Mouse (Mus musculus) embryonic facial prominence, embryonic 12.5 days (tissue): Measurements from ENCODE around the gene Fam47e. TPM values are rescaled to one million over a fixed set of nuclear protein-coding genes. Genes with fewer than 3 reads are reported as not detected.

ENCODE experiments used
- ATAC-seq: fragments of 200-750 bp; cut with Nextera tagmentation; 2 replicates; pipeline ENCODE4 v1.8.0; 2017; ENCODE audit not compliant: insufficient number of reproducible peaks, insufficient read depth, low FRiP score, low TSS enrichment
- H3K27ac ChIP-seq: fragments of 300-500 bp; sonication (generic); 2 replicates; pipeline ENCODE4 v1.5.1; 2016; ENCODE audit warnings: mild to moderate bottlenecking
- H3K27me3 ChIP-seq: fragments of 300-500 bp; sonication (generic); 2 replicates; pipeline ENCODE4 v1.6.1; 2016; ENCODE audit warnings: mild to moderate bottlenecking, moderate library complexity
- H3K36me3 ChIP-seq: fragments of 300-500 bp; sonication (generic); 2 replicates; pipeline ENCODE4 v1.6.1; 2016; ENCODE audit warnings: mild to moderate bottlenecking
- H3K4me1 ChIP-seq: fragments of 300-500 bp; sonication (generic); 2 replicates; pipeline ENCODE4 v1.6.1; 2016
- H3K4me2 ChIP-seq: fragments of 300-500 bp; sonication (generic); replicated peaks from 2 replicates; pipeline ENCODE4 v1.6.1; 2016; ENCODE audit warnings: mild to moderate bottlenecking, moderate library complexity
- H3K4me3 ChIP-seq: fragments of 300-500 bp; sonication (generic); 2 replicates; pipeline ENCODE4 v1.5.1; 2016; ENCODE audit warnings: mild to moderate bottlenecking
- H3K9ac ChIP-seq: fragments of 300-500 bp; sonication (generic); 2 replicates; pipeline ENCODE4 v1.6.1; 2016; ENCODE audit warnings: mild to moderate bottlenecking, moderate library complexity
- H3K9me3 ChIP-seq: fragments of 300-500 bp; sonication (generic); 2 replicates; pipeline ENCODE4 v1.6.1; 2016; ENCODE audit warnings: mild to moderate bottlenecking, moderate library complexity
- WGBS: fragments of 180-500 bp; shearing (Covaris S2); methylation state at CpG from one replicate; pipeline ENCODE4 v1.1.7; 2016; 5-methylcytosine and 5-hydroxymethylcytosine counted together
- polyA plus RNA-seq: library from polyadenylated mRNA; unstranded; fragments of >200 nt; fragmentation: Nextera tagmentation; extraction: Ambion mirVana; gene quantifications from 2 replicates; pipeline ENCODE4 v1.2.1, GENCODE M21; 2016

Gene Fam47e
- polyA plus RNA-seq, 1 experiment from 2014 or later: not detected

- no peaks in the 10 kb centered on the region for H3K27me3 ChIP-seq
- no peaks in the 10 kb centered on the region for H3K9me3 ChIP-seq
- H3K4me2 ChIP-seq: no peak overlapping the region
- no peak overlapping the region for H3K4me3 ChIP-seq
- no peaks in the 10 kb centered on the region for H3K36me3 ChIP-seq
- ATAC-seq: no peak
- H3K4me1 ChIP-seq: no peaks in the 10 kb centered on the region
- 77% methylated on average over 4 of the region's 4 CpGs for WGBS
- H3K27ac ChIP-seq: no peak overlapping the region
- H3K9ac ChIP-seq: no peak overlapping the region
Observed at GRCm38 (mm10) chr5:92554443-92554842, 426 bp upstream of the Fam47e start.

- H3K36me3 ChIP-seq: no peaks in the 10 kb centered on the region
- no peaks in the 10 kb centered on the region for H3K27me3 ChIP-seq
- no peaks in the 10 kb centered on the region for H3K9me3 ChIP-seq
- no peak overlapping the region for H3K9ac ChIP-seq
- ATAC-seq: no peak
- no peaks in the 10 kb centered on the region for H3K4me1 ChIP-seq
- H3K4me3 ChIP-seq: no peak overlapping the region
- 100% methylated on average over 1 of the region's 1 CpGs for WGBS
- H3K4me2 ChIP-seq: no peak overlapping the region
- no peak overlapping the region for H3K27ac ChIP-seq
Observed at GRCm38 (mm10) chr5:92555905-92556304, 1.0 kb downstream of the Fam47e start.

DNA sequence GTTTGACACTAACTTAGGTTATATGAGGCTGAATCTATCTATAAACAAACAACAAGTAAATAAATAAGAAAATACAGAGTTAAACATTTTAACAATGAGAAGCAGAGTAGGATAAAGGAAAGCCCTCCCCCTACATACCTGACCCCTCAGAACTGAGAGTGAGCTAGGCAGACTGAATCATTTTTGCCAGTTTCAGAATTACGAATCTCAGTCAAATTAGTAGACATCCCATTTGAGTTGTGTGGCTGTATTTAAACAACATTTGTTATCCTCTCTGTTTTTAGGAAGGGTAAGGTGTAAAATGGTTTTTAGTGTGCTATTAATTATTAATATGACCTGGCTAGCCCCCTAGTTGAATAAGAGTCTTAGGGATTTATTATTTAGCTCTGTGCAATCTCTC, 2.6 kb downstream of the Fam47e start:
- Histone ChIP-seq H3K27me3 (no peaks in the 10 kb centered on the region), H3K9ac (no peak overlapping the region), H3K4me2 (no peak overlapping the region), H3K9me3 (no peaks in the 10 kb centered on the region), H3K4me1 (0 out of 2 replicates have a peak, but pooled peaks cover 2% of the 10 kb centered on the region), H3K4me3 (no peak overlapping the region), H3K27ac (no peak overlapping the region), H3K36me3 (no peaks in the 10 kb centered on the region)
- 74% methylated on average over 1 of the region's 1 CpGs for WGBS
- no peak for ATAC-seq

DNA sequence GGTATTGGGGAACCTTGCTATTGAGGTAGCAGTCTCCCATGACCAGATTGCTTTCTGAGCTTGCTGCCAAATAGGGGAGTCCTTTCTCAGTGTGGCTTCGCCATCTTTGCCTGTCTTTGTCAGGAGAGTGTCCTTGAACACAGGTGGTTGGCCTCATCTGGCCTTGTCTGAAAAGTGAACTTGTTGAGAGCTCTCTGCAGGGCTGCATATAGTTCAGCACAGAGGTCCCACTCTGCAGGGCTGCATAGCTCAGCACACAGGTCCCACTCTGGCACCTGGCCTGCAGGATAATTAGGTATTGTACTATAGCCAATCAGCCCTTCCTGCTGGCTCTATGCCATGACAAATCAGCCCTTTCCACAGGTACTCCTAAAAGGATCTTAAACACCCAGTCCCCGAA, 5.3 kb downstream of the Fam47e start:
- Histone ChIP-seq H3K27me3 (no peaks in the 10 kb centered on the region), H3K36me3 (no peaks in the 10 kb centered on the region), H3K9me3 (no peaks in the 10 kb centered on the region), H3K9ac (no peak overlapping the region), H3K27ac (no peak overlapping the region), H3K4me2 (no peak overlapping the region), H3K4me1 (0 out of 2 replicates have a peak, but pooled peaks cover 7% of the 10 kb centered on the region), H3K4me3 (no peak overlapping the region)
- 68% methylated on average over 2 of the region's 2 CpGs for WGBS
- no peak for ATAC-seq

DNA sequence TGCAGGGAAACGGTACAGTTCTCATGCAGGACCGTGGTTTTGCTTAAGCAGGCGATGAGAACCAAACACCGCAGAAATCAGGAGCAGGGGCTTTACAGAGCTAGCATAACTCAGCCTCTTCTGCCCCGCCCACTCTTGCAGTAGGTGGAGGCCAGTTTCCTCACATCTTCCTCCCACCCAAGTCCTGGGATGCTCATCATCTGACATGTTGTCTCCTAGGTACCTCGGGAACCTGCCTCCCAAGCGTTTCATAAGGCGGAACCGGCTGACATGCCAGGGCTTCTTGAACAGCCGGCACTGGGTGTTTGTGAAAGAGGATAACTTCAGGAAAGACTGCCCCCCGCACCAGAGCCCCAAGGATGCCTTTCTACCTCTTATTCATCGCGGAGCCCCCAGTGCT, 7.1 kb downstream of the Fam47e start:
- ATAC-seq: no peak
- no peaks in the 10 kb centered on the region for H3K9me3 ChIP-seq
- no peak overlapping the region for H3K27ac ChIP-seq
- H3K36me3 ChIP-seq: no peaks in the 10 kb centered on the region
- H3K27me3 ChIP-seq: no peaks in the 10 kb centered on the region
- no peak overlapping the region for H3K4me3 ChIP-seq
- no peak overlapping the region for H3K9ac ChIP-seq
- H3K4me2 ChIP-seq: no peak overlapping the region
- 74% methylated on average over 13 of the region's 13 CpGs for WGBS
- 0 out of 2 replicates have a peak, but pooled peaks cover 7% of the 10 kb centered on the region for H3K4me1 ChIP-seq

DNA sequence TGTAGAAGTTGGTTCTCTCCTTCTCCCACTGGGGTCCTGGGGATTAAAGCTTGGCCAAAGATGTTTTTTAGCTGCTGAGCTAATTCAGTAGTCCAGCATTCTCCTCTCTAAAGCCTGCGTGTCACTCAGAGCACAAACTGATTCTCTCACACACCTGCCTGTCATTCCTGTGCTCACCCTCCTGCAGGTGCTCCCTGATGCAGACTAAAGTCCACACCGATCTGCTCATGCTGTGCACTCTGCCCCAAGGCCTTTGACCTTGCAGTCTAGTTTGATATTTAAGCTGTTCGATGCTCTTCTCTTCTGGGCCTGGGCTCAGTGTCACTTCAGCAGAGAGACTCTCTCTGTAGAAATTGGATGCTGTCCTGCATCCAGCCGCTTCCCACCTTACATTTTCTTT, 16.4 kb downstream of the Fam47e start:
- WGBS: 79% methylated on average over 4 of the region's 4 CpGs
- no peaks in the 10 kb centered on the region for H3K9me3 ChIP-seq
- H3K9ac ChIP-seq: no peak overlapping the region
- H3K36me3 ChIP-seq: no peaks in the 10 kb centered on the region
- no peak overlapping the region for H3K4me2 ChIP-seq
- H3K27me3 ChIP-seq: no peaks in the 10 kb centered on the region
- H3K4me3 ChIP-seq: no peak overlapping the region
- no peak for ATAC-seq
- no peak overlapping the region for H3K27ac ChIP-seq
- no peaks in the 10 kb centered on the region for H3K4me1 ChIP-seq

GRCm38 (mm10) chr5:92579559-92579958, 24.7 kb downstream of the Fam47e start:
- no peaks in the 10 kb centered on the region for H3K36me3 ChIP-seq
- H3K4me3 ChIP-seq: no peak overlapping the region
- no peaks in the 10 kb centered on the region for H3K9me3 ChIP-seq
- H3K4me2 ChIP-seq: no peak overlapping the region
- no peak overlapping the region for H3K9ac ChIP-seq
- no peak for ATAC-seq
- H3K27me3 ChIP-seq: no peaks in the 10 kb centered on the region
- H3K4me1 ChIP-seq: no peaks in the 10 kb centered on the region
- WGBS: 90% methylated on average over 14 of the region's 14 CpGs
- H3K27ac ChIP-seq: no peak overlapping the region

GRCm38 (mm10) chr5:92585932-92586331, 31.1 kb downstream of the Fam47e start:
- 51% methylated on average over 10 of the region's 10 CpGs for WGBS
- no peaks in the 10 kb centered on the region for H3K36me3 ChIP-seq
- no peaks in the 10 kb centered on the region for H3K4me1 ChIP-seq
- no peak for ATAC-seq
- H3K9ac ChIP-seq: no peak overlapping the region
- H3K9me3 ChIP-seq: no peaks in the 10 kb centered on the region
- H3K4me3 ChIP-seq: no peak overlapping the region
- no peak overlapping the region for H3K4me2 ChIP-seq
- no peak overlapping the region for H3K27ac ChIP-seq
- no peaks in the 10 kb centered on the region for H3K27me3 ChIP-seq

DNA sequence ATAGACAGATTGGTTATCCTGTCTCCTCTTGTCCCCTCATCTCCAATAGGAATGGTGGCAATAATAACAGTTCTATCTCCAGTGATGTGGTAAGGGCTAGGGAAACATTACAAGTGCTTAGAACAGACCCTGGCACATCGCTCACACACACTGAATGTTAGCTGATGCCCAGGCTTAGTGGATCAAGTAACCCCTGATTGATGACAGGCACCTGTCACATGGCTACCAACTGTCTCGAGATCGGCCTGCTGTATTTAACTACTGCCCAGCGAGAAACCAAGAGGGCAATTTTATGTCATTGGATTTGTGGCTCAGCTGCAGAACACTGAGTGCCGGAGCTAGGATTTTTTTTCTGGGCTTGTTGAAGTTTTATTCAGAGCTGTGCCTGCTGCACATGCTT, 40.2 kb downstream of the Fam47e start:
- no peak overlapping the region for H3K27ac ChIP-seq
- no peaks in the 10 kb centered on the region for H3K9me3 ChIP-seq
- no peaks in the 10 kb centered on the region for H3K4me1 ChIP-seq
- H3K36me3 ChIP-seq: no peaks in the 10 kb centered on the region
- WGBS: 83% methylated on average over 5 of the region's 5 CpGs
- H3K27me3 ChIP-seq: no peaks in the 10 kb centered on the region
- no peak for ATAC-seq
- no peak overlapping the region for H3K4me2 ChIP-seq
- no peak overlapping the region for H3K9ac ChIP-seq
- no peak overlapping the region for H3K4me3 ChIP-seq

GRCm38 (mm10) chr5:92596865-92597264, 42.0 kb downstream of the Fam47e start:
- Histone ChIP-seq H3K4me3 (no peak overlapping the region), H3K9me3 (no peaks in the 10 kb centered on the region), H3K27me3 (no peaks in the 10 kb centered on the region), H3K36me3 (no peaks in the 10 kb centered on the region), H3K9ac (no peak overlapping the region), H3K4me2 (no peak overlapping the region), H3K27ac (no peak overlapping the region), H3K4me1 (no peaks in the 10 kb centered on the region)
- WGBS: 90% methylated on average over 8 of the region's 8 CpGs
- ATAC-seq: no peak

DNA sequence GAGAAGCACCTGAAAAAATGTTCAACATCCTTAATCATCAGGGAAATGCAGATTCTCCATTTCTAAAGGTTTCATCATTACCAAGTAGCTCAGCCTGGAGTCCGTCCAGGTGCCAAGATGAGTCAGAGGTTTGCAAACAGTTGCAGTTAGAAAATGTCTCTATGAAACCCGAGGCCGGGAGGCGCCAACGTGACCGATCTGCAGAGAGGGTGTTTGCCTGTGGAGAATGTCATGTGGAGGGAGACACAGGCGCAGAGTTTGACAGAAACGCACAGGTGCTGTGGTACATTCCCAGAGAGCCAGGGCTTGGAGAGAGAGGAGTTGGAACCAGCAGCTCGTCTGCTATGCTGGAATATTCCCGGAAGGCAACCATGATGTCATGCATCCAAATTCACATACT, 44.2 kb downstream of the Fam47e start:
- H3K9me3 ChIP-seq: no peaks in the 10 kb centered on the region
- no peak overlapping the region for H3K9ac ChIP-seq
- H3K27me3 ChIP-seq: no peaks in the 10 kb centered on the region
- H3K4me3 ChIP-seq: no peak overlapping the region
- no peak overlapping the region for H3K4me2 ChIP-seq
- no peak for ATAC-seq
- H3K4me1 ChIP-seq: peaks cover 4% of the 10 kb centered on the region; the same call in 1 of the 2 replicates
- H3K27ac ChIP-seq: no peak overlapping the region
- no peaks in the 10 kb centered on the region for H3K36me3 ChIP-seq
- WGBS: 77% methylated on average over 10 of the region's 10 CpGs

GRCm38 (mm10) chr5:92602691-92603690, 48.1 kb downstream of the Fam47e start, which contains the start of gene Stbd1:
Gene Stbd1, plus strand, starts transcription at chr5:92603041.
- H3K4me2 ChIP-seq: peak within 1 kb of the TSS; percentile 82
- WGBS: 2% methylated on average over 53 of the region's 69 CpGs
- peak within 1 kb of the TSS; percentile 63; the same call in 1 of the 2 replicates for H3K27ac ChIP-seq
- peak; percentile 90 for ATAC-seq
- no peaks in the 10 kb centered on the region for H3K9me3 ChIP-seq
- peak within 1 kb of the TSS; percentile 65 for H3K4me3 ChIP-seq
- peaks cover 4% of the 10 kb centered on the region; the same call in 1 of the 2 replicates for H3K27me3 ChIP-seq
- H3K9ac ChIP-seq: peak within 1 kb of the TSS; percentile 68
- H3K36me3 ChIP-seq: no peaks in the 10 kb centered on the region
- peaks cover 4% of the 10 kb centered on the region; the same call in 1 of the 2 replicates for H3K4me1 ChIP-seq
